Mouse (Mus musculus) adrenal gland, postnatal 25 days (tissue): ENCODE measurements around the gene Med31. TPM values are rescaled to one million over a fixed set of nuclear protein-coding genes. Genes with fewer than 3 reads are reported as not detected.

Experiments
- DNase-seq: peaks from one replicate; pipeline ENCODE4 v3.0.0; 2021; ENCODE audit warnings: mixed read lengths
- long read RNA-seq: library from polyadenylated mRNA; stranded (forward); transcript quantifications from one replicate; pipeline ENCODE4 v2.0.0, GENCODE M21; 2021
- total RNA-seq: library from RNA; stranded (reverse); gene quantifications from 2 replicates; pipeline ENCODE4 v1.2.3, GENCODE M21; 2021

The Med31 gene
- 13.3 and 15.7 TPM in 2 replicates for total RNA-seq
- long read RNA-seq, partial matches to known transcripts = 0 of 10 reads
- long read RNA-seq, other reads (novel, unspliced or antisense) = 5 of 10 reads

DNA sequence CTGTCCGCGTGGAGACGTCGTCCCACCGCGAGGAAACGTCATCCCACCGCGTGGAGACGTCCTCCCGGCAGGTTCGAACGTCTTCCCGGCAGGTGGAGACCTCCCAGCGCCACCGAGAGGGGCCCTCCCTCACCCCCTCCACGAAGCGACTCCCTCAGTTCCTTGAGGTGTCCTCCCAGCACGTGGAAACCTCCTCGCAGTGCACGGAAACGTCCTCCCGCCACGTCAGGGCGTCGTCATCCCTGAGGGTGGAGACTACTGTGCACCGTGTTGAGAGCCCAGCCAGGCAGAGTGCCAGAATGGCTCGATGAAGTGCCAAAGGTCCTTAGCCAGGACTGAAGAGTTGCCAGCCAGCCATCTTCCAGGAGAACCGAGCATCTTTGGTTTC lies at the start of gene Med31:
Gene Med31 (minus strand): TSS at position 183 of the 388 bp plus-strand sequence.
- DNase-seq = peak; percentile 83

DNA sequence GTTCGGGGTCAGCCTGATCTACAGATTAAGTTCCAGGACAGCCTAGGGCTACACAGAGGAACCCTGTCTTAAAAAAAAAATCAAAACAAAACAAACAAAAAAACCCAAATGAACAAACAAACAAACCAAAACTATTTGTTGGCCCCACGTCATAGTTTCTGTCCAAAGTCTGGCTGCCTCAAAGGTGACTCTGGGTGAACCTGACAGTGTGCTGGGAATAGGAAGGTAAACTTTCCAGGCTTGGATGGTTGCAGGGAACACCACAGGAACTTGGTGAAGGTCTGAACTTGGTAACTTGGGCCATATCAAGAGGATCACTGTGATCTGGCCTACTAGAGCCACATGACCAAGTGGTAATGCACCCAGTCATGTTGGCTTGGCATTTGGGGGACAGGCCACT lies 41.0 kb upstream of the Med31 start:
- no peak for DNase-seq

DNA sequence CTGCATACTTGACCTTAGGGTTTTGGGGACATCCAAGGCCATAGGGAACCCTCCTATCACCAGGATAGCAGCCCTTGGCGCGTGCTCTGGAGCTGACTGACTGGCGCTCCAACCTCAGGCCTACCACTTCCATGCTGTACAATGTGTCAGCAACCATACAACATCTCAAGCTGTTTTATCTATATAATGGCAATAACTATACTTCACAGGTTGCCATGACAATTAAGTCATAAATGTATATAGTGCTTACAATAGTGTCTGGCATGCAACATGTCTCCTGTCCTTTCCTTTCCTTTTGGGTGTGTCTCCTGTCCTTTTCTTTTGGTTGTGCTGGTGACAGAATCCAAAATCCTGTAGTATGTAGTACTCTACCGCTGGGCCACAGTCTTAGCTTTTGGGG lies 40.2 kb upstream of the Med31 start:
- DNase-seq = no peak

DNA sequence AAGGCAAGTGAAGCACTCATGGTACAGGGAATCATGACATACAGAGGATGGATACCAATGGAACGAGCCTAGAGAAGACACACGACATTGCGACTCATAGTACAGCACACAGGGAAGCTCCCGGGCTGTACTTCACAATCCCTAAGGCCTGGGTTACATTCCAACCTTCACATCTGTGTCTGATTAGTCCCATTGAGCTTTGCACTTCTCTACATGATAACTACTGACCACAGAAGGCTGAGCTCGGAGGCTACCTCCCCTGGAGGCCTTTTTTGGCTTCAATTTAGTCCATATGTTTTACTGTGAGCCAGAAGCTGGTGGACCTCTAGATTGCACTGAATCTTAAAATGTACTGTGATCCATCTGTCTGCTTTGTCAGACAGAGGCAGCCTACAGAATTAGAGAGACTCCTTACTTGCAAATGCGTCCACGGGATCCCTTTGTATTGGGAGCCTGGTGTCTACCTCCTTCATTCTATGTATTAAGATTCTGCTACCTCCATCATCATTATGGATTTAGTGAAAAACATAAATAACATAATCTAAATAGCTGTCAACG lies 29.9 kb upstream of the Med31 start:
- DNase-seq = no peak

DNA sequence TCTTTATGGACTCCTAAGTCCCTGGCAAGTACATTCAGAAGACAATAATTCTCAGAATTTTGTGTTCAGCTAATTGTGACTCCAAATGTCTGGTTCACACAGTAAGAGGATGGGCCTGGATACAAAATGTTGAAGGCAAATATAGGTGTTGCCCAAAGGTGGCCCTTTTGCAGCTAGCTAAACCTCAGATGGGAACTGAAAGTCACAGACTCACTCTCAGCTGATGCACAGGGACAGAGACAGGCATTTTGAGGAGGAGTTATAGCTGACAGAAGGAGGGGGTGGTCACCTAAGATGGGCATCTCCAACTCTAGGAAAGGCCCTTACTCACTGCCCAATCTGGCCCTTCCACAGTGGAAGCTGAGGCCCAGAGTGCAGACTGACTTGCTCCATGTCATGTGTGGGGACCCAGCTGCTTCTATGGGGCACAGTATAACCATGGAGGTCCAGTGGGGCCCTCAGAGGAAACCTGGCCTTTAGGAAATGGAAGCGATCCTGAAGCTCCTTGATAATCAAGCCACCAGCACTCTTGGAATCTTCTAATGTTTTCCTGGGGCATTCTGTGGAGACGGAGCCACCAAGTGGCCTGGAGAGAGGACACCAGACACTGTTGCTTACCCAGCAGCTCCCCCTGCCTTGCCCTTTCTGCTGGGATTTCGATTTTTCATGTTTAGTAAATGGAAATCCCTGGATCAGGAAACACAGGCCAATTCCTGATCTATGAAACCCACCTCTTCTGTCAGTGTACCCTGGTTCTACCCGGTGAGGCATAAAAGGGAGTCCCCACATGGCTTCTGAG lies 24.9 kb upstream of the Med31 start:
- no peak for DNase-seq

DNA sequence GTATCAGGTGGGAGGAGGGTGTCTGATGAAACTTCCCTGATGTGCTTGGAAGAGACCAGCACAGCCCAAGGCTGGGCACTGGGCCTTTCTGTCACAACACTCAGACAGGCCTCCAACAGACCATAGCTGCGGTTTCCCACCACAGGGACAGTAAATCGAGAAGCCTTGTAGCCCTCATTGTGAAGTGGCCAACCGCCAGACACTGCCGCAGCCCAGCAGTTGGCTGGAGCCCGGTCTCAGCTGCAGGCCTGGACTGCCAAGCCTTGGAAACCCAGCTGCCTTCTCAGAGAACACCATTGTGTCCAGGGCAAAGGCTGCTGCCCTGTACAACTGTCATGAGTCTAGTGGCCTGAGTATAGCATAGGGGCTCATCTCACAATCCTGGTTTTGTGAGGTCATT lies 18.6 kb upstream of the Med31 start:
- DNase-seq = no peak

DNA sequence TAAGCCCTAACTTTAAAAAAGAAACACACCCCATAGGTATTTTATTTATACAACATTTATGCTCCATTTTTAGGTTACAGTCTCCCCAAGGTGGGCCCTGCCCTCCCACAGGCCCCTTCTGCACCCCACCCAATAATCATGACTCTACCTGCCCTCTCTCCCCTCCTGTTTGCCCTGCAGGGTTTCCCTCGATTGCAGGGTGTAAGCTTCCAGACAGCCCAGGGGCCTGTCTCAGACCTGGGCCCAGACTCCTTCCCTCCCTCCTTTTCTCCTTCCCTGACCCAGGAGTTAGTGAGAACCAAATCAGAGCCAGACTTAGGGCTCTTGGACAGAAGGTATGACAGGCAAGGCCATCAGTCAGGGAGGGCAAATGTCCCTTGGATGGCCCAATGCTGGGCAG lies 17.6 kb upstream of the Med31 start:
- no peak for DNase-seq

DNA sequence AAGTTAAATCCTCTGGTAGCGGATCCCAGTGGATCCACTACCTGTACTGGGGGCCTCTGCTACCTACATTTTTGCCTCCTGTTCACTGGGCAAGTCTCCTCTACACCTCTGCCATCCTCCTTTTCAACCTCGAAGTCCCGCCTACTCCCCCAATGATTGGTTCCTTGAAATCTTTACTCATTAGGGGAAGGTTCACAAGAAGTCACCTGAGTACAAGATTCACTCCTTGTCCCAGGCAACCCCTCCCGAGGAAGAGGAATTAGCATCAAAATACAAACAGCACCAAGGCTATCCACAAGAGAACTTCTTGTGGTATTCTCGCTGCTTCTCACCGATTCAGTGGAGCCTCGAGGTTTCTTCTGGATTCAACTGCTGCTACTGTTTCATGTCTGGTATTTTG lies 16.7 kb upstream of the Med31 start:
- DNase-seq = no peak

DNA sequence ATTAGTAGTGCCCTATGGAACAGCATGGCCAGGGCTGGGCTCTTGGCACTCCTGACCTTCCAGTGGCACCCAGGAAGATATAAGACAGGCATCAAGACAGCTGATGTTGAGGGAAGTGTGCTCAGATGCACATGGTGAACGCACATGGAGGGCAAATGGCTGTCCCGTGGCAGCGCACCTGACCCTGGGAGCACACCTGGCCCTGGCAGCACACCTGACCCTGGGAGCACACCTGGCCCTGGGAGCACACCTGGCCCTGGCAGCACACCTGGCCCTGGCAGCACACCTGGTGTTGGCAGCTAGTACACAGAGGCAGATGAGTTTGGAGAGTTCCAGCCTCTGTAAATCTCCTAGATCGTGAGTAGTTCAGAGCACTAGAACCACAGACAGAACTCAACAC lies 13.1 kb upstream of the Med31 start:
- DNase-seq = no peak

DNA sequence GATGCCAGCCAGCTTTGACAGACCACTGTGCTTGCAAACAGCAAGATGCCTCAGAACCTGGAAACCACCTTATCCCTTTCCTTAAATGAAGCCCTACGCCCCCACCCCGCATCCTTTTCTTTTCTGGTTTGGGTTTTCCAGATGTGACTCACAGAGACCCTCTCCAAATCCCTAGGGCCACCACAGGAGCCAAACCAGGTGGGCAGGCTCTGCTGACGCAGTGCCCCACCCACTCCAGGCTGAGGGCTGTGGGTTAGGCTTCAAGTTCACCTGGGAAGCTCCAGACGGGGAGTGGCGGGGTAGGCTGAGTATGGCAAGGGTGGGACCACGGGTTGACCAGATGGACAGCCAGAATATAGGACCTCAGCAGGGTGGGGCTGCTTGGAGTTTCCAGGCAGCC lies 11.5 kb upstream of the Med31 start:
- DNase-seq = no peak

DNA sequence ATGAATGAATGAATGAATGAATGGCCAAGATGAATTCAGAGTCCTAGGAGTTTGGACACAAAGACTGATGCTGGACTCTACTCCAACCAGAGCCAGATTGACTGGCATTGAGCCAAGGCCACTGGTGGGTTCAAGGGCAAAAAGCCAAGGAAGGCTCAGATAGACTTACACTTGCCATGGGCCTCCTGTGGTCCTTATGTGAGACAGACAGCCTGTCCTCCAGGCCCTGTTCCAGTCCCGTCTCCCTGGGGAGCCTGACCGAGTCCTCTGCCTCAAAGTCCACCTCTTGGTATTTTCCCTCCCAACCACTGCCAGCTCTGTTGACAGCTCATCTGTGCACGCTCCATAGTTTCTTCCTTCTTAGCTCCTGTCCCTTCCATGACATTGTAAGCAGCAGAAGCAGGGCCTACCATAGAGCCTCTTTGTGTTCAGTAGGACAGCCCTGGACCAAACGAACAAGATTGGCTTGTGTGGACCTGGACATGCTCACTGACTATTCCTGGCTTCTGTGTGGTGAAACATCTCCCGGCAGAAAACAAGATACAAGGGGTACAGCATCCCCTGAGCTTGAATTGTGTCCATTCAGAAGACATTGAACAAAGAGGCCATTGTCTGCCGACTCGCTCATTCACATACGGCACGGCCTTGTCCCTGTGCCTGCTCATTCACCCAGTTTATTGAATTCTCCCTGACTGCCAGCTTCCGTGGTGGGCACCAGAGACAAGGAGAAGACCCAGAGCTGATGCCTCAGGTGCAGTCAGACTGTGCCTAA lies 10.8 kb upstream of the Med31 start:
- DNase-seq = peak; percentile 13

DNA sequence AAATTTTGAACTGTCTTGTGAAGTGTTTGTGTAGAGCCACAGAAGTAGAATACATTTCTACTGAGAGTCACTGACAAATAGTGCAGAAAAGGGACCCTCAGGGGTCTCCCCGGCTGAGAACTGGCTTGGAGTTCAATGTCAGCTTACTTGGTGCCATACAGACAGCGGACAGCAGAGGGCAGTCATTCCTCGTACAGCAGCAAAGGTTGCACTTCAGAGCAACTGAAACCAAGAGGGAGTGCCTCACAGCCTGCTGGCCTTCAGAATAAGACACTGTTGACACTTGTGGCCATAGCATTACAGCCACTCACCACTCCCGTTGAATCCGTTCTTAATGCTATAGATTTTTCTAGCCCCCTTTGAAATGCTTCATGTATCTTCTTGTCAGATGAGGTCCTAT lies 9.5 kb upstream of the Med31 start:
- peak; percentile 74 for DNase-seq

DNA sequence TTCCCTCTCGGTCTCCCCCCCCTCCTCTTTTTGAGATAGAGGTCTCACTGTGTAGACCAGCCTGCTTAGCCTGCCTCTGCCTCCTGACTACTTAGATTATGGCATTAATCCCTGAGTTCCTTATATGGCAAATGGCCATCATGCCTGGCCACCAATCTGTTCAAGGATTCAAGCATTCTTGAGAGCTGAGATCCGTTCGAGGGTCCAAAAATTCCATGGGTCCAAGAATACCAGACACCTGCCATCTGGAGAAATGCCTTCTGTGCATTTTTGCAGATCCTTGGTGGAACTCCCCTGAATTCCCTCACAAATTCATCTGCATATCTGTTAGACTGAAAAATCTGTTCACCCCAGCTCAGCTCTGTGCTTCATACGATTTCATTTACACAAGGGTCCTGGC lies 8.0 kb upstream of the Med31 start:
- DNase-seq = no peak

DNA sequence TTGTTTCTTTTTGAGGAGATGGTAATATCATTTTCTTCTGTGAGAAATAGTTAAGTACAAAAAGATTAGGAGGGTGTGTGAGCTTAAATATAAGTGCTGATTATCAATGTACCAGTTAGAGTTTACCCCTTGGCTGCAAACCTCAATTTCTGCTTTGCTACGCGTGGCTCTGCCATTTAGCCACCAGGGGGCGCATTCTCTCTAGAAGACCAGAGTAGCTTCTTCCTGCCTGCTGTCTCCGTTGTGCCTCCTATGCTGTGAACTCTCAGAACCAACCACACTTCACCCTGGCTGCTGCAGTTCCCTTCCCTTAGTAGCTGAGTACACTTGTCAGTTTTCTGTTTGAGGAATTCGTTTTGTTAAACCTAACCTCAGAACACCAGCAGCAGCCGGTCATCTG lies 5.9 kb upstream of the Med31 start:
- peak; percentile 71 for DNase-seq

DNA sequence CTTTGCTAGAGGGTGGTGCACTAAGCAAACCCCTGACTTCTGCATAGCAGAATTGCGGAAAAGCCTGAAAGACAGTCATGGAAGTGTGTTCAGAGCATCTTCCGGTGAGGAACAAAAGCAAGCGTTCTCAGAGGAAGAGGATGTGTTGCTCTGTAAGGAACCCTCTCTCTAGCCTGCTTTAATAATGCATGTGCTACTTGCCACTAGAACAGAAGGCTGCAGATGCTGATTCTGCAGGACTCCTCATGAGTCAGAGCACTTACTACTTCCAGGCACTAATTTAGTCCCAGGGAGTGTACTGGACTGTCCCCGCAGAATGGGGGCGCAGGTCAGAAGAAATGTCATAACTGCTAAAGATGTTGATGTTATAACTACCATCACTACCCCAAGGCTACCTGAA lies 1.7 kb upstream of the Med31 start:
- DNase-seq = no peak

DNA sequence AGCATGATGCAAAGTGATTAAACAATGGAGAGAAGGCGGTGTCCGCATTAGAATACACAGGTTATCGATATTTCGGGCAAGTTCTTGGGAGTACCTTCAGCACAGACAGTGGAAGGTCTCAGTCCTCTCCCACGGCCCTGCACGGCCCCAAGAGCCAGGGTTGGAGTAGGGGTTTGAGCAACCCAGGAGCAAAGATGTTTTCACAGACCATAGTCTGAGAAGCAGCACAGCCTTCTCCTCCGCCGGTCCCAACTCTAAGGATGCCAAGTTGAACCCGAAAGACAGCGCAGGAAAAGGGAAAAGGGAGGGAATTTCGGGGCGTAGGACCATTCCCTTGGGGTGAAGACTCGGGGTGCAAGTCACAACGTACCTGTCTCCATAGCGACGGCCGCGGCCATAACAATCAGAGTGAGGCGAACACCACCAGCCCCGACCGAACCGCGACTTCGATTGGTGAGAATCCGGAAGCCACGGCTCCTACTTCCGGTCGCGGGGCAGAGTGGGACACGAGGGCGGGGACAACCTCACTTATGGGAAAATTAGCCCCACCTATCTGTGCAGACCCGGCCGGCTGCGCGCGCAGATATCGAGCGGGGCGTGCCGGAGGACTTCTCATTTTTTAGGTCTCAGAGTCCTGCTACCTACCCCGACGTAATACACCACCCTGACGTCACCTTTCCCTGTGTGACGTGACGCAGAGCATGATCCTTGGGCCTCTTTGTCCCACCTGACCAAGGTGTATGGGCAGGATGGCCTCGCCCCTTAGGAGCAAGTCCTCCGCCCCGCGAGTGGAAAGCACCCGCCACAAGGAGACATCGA lies 592 bp downstream of the Med31 start:
- peak; percentile 96 for DNase-seq

DNA sequence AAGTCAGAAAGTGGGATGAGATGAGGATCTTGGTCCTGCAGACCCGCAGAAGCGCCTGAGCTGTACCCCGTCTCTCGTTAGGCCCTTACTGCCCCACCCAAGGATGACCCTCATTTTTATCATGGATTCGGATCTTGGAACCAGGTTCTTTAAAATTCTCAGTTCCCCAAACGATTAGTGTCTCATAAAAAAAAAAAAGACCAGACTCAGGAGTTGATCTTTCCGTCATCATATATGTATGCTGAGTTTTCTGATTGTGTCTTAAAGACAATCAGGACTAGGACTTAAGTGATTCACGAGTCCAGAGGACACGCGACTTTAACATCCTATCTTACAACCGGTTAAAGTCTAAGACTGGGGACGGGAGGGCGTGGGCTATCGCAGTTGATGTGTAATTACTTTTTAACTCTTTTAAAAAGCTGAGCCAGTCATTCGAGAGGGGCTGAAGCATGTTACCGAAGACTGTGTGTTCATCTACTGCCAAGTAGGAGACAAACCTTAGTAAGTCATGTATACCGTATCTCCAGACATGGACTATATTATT lies 7.5 kb downstream of the Med31 start:
- DNase-seq = no peak

DNA sequence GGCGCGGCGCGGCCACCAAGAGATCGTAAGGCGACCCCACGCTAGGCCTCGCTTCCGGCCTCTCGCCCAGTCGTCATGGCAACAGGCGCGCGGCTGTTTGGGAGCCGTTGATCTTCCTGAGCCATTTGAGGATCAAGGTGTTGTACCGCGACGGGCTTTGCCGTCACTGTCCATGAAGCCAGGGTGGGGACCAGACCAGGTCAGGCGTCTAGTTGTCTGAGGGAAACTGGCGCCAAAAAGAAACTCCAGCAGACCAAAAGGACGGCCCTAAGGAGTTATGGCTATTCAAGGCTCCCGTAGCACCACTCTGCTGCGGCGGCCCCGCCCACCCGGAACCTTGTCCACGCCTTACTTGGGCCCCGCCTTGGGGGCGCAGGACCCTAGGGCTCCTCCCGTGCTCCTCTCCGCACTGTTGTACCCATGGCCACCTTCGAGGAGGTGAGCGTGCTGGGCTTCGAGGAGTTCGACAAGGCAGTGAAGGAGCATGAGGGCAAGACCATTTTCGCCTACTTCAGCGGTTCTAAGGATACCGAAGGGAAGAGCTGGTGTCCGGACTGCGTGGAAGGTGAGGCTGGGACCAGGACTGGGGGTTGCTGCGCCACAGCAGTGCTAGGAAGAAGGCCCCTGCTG lies 8.1 kb downstream of the Med31 start, which contains the start of the genes 4933427D14Rik and Txndc17:
Gene 4933427D14Rik (minus strand): TSS at position 256 of the 630 bp plus-strand sequence.
Gene Txndc17 (plus strand): TSS at position 344 of the 630 bp plus-strand sequence.
- peak; percentile 87 for DNase-seq

DNA sequence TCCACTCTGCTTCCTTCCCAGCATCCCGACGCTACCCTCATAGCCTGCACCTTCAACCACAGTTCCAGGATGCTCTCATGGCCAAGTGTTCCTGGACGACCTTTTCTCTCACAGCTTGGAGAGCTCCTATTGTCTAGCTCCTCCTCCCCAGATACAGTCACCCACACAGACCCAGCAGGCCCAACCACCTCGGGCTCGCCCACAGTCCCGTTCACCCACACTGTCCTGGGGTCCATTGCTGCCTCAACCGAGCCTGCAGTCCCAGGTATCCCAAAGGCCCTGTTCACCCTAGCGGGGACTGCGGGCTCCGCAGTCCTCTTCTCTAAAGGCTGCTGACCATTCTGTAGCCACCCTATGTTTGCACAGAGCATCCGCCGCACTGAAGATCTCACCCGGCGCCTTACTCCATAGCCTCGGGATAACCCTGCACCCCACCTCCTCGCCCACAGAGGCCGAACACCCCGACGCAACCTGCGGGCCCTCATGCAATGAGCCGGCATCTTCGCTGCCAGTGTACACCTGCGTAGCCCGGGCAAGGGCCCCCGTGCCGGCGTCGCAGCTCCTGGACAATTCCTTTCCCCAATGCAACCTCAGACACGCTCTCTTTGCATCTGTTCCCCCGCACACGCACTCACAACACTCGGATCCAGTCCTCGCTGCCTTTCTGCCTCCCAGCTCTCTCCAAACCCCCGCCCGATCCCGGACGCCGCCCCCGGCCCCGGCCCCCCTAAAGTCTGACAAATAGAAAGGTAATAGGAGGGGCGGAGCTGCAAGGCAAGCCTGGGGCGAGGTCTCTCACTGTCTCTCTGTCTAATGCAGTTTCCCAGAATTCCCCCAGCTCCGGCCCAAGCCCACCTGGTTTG lies 8.8 kb downstream of the Med31 start, which contains the start of gene Gm43951:
Gene Gm43951 (minus strand): TSS at position 500 of the 863 bp plus-strand sequence.
- peak; percentile 27 for DNase-seq

DNA sequence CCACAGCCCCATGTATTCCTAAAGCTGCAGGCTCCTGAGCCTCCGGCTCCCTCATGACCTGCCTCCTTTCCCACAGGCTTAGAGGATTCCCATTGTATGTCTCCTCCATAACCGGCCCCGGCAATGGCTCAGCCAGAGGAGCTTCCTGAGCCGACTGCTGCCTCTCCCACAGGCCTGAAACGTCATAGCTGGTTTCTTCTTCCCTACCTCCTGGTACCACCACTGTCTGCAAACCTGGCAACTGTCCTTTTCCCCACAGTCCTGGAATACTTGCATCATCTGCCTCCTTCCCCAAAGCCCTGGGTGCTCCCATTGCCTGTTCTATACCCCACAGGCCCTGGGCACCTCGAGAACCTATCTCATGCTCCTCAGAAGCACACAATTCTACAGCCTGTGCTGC lies 10.1 kb downstream of the Med31 start:
- DNase-seq = no peak
